Mouse (Mus musculus) myocyte (in vitro differentiated cells): Measurements from ENCODE around the gene Gpr39.

ENCODE experiments used
- CEBPB ChIP-seq: IDR thresholded peaks from 2 replicates; pipeline ENCODE4 v1.6.1; 2011; ENCODE audit warnings: mild to moderate bottlenecking, moderate library complexity; ENCODE audit not compliant: poor library complexity, insufficient read depth, severe bottlenecking
- E2F4 ChIP-seq: IDR thresholded peaks from one replicate; pipeline ENCODE4 v1.6.1; 2011; ENCODE audit warnings: mild to moderate bottlenecking, control low read depth, moderate library complexity; ENCODE audit not compliant: insufficient read depth
- MAX ChIP-seq: IDR thresholded peaks from one replicate; pipeline ENCODE4 v1.6.1; 2011; ENCODE audit warnings: low read depth, mild to moderate bottlenecking, control low read depth
- MYOD1 ChIP-seq, 3 experiments: IDR thresholded peaks; one replicate each; pipeline ENCODE4 v1.6.1; 2011; ENCODE audit warnings: control low read depth in 2 of 3, low read depth in 2 of 3, mild to moderate bottlenecking in 2 of 3, moderate library complexity in 1 of 3; ENCODE audit not compliant: insufficient read length in 2 of 3, control insufficient read depth in 1 of 3
- MYOG ChIP-seq, 3 experiments: IDR thresholded peaks; one replicate each; pipeline ENCODE4 v1.6.1; 2011; ENCODE audit warnings: control low read depth in 2 of 3, low read depth in 2 of 3, mild to moderate bottlenecking in 2 of 3; ENCODE audit not compliant: insufficient read length in 2 of 3, control insufficient read depth in 1 of 3, insufficient read depth in 1 of 3
- POLR2A ChIP-seq: IDR thresholded peaks from one replicate; pipeline ENCODE4 v1.6.1; 2011; ENCODE audit warnings: low read depth, mild to moderate bottlenecking, control low read depth, moderate library complexity; ENCODE audit not compliant: insufficient read length
- POLR2AphosphoS2 ChIP-seq: IDR thresholded peaks from one replicate; pipeline ENCODE4 v1.6.1; 2011; ENCODE audit warnings: low read depth, control low read depth; ENCODE audit not compliant: insufficient read length
- REST ChIP-seq: IDR thresholded peaks from one replicate; pipeline ENCODE4 v1.6.1; 2011; ENCODE audit warnings: mild to moderate bottlenecking, control low read depth, moderate library complexity; ENCODE audit not compliant: insufficient read depth, insufficient read length
- SRF ChIP-seq: IDR thresholded peaks from one replicate; pipeline ENCODE4 v1.6.1; 2011; ENCODE audit warnings: low read depth; ENCODE audit not compliant: control insufficient read depth, insufficient read length
- TCF12 ChIP-seq: IDR thresholded peaks from one replicate; pipeline ENCODE4 v1.6.1; 2011; ENCODE audit warnings: mild to moderate bottlenecking, control low read depth; ENCODE audit not compliant: poor library complexity, insufficient read depth, severe bottlenecking
- TCF3 ChIP-seq: IDR thresholded peaks from one replicate; pipeline ENCODE4 v1.6.1; 2011; ENCODE audit warnings: low read depth, control low read depth; ENCODE audit not compliant: insufficient read length

GRCm38 (mm10) chr1:125702326-125702725 lies 25.5 kb downstream of the Gpr39 start:
- TF ChIP-seq TCF12 (no peak), POLR2A (no peak), SRF (no peak), MAX (no peak), TCF3 (no peak), E2F4 (no peak), REST (no peak), CEBPB (no peak), MYOG (IDR thresholded peaks at IDR 0.05; ENCODE audit: control insufficient read depth in 1 of 3, insufficient read depth in 1 of 3, insufficient read length in 2 of 3, low read depth in 2 of 3) (no peak), MYOD1 (IDR thresholded peaks at IDR 0.05; ENCODE audit: control insufficient read depth in 1 of 3, insufficient read length in 2 of 3, low read depth in 2 of 3) (no peak), POLR2AphosphoS2 (no peak)
